Mouse (Mus musculus) layer of hippocampus, adult 2 months (tissue): Measurements from ENCODE around the gene Rcc2. TPM values are rescaled to one million over a fixed set of nuclear protein-coding genes. Genes with fewer than 3 reads are reported as not detected.
A peak's percentile ranks its signal among the peaks of the same experiment; 100 is the strongest.

Source experiments
- DNase-seq, 2 experiments: peaks; one replicate each; pipeline ENCODE4 v3.0.0; 2022; ENCODE audit warnings: low spot score in 2 of 2
- H3K27ac ChIP-seq: fragments of 200-600 bp; 2 replicates; pipeline ENCODE4 v1.8.1; 2022
- H3K4me3 ChIP-seq: fragments of 200-600 bp; 2 replicates; pipeline ENCODE4 v1.8.1; 2022; ENCODE audit warnings: mild to moderate bottlenecking
- CTCF ChIP-seq: fragments of 200-600 bp; conservative IDR thresholded peaks from 2 replicates; pipeline ENCODE4 v1.8.1; 2022; ENCODE audit warnings: antibody characterized with exemption, mild to moderate bottlenecking, moderate library complexity
- total RNA-seq, 2 experiments: library from RNA; stranded (reverse); gene quantifications; 2 replicates each; pipeline ENCODE4 v1.2.3; 2021

The Rcc2 gene
- total RNA-seq, 2 experiments from 2014 or later: 93.0 to 93.5 TPM

- no peak overlapping the region for H3K27ac ChIP-seq
- no peak for DNase-seq
- H3K4me3 ChIP-seq: no peak overlapping the region
- TF ChIP-seq CTCF: no peak
Observed at GRCm38 (mm10) chr4:140723192-140723591, 22.9 kb downstream of the Rcc2 start.

GRCm38 (mm10) chr4:140723801-140724200, 23.5 kb downstream of the Rcc2 start:
- H3K27ac ChIP-seq: peak overlapping the region; percentile 78; the same call in 1 of the 2 replicates
- TF ChIP-seq CTCF: peak; percentile 76
- H3K4me3 ChIP-seq: no peak overlapping the region
- DNase-seq: peak in 1 of 2 experiments; percentile 46

- DNase-seq: peak; percentile 55 to 69
- TF ChIP-seq CTCF: peak; percentile 23
- peak overlapping the region; percentile 78 for H3K27ac ChIP-seq
- H3K4me3 ChIP-seq: no peak overlapping the region
Observed at GRCm38 (mm10) chr4:140724739-140725138, 24.4 kb downstream of the Rcc2 start.

GRCm38 (mm10) chr4:140726907-140727306, 26.6 kb downstream of the Rcc2 start:
- Histone ChIP-seq H3K27ac (no peak overlapping the region), H3K4me3 (no peak overlapping the region)
- no peak for DNase-seq
- TF ChIP-seq CTCF: no peak

GRCm38 (mm10) chr4:140731654-140732053, 31.3 kb downstream of the Rcc2 start:
- no peak overlapping the region for H3K27ac ChIP-seq
- peak; percentile 42 for TF ChIP-seq CTCF
- no peak for DNase-seq
- no peak overlapping the region for H3K4me3 ChIP-seq

GRCm38 (mm10) chr4:140732871-140733270, 32.5 kb downstream of the Rcc2 start:
- Histone ChIP-seq H3K4me3 (no peak overlapping the region), H3K27ac (no peak overlapping the region)
- DNase-seq: no peak
- TF ChIP-seq CTCF: no peak

GRCm38 (mm10) chr4:140740655-140741054, 40.3 kb downstream of the Rcc2 start:
- TF ChIP-seq CTCF: no peak
- Histone ChIP-seq H3K27ac (no peak overlapping the region), H3K4me3 (no peak overlapping the region)
- DNase-seq: no peak

GRCm38 (mm10) chr4:140741401-140741800, 41.1 kb downstream of the Rcc2 start:
- no peak for TF ChIP-seq CTCF
- no peak for DNase-seq
- H3K4me3 ChIP-seq: no peak overlapping the region
- H3K27ac ChIP-seq: no peak overlapping the region

GRCm38 (mm10) chr4:140742543-140742942, 42.2 kb downstream of the Rcc2 start, which contains the start of gene Padi6:
Gene Padi6 (minus strand): TSS chr4:140742643.
- no peak for TF ChIP-seq CTCF
- no peak for DNase-seq
- Histone ChIP-seq H3K27ac (no peak within 1 kb of the TSS), H3K4me3 (no peak within 1 kb of the TSS)

- H3K27ac ChIP-seq: no peak overlapping the region
- no peak for TF ChIP-seq CTCF
- DNase-seq: no peak
- no peak overlapping the region for H3K4me3 ChIP-seq
Observed at GRCm38 (mm10) chr4:140743086-140743485, 42.7 kb downstream of the Rcc2 start.

GRCm38 (mm10) chr4:140744654-140745053, 44.3 kb downstream of the Rcc2 start:
- peak; percentile 41 to 73 for DNase-seq
- peak; percentile 77 for TF ChIP-seq CTCF
- no peak overlapping the region for H3K4me3 ChIP-seq
- H3K27ac ChIP-seq: no peak overlapping the region

- no peak for DNase-seq
- Histone ChIP-seq H3K4me3 (no peak overlapping the region), H3K27ac (no peak overlapping the region)
- no peak for TF ChIP-seq CTCF
Observed at GRCm38 (mm10) chr4:140747978-140748377, 47.6 kb downstream of the Rcc2 start.

GRCm38 (mm10) chr4:140750328-140750727, 50.0 kb downstream of the Rcc2 start:
- no peak for DNase-seq
- Histone ChIP-seq H3K4me3 (no peak overlapping the region; the same call in 1 of the 2 replicates), H3K27ac (no peak overlapping the region)
- no peak for TF ChIP-seq CTCF

- Histone ChIP-seq H3K27ac (no peak overlapping the region), H3K4me3 (no peak overlapping the region)
- TF ChIP-seq CTCF: no peak
- DNase-seq: no peak
Observed at GRCm38 (mm10) chr4:140753366-140753765, 53.0 kb downstream of the Rcc2 start.

- Histone ChIP-seq H3K27ac (no peak overlapping the region), H3K4me3 (no peak overlapping the region)
- no peak for TF ChIP-seq CTCF
- DNase-seq: no peak
Observed at GRCm38 (mm10) chr4:140755811-140756210, 55.5 kb downstream of the Rcc2 start.
